Mouse (Mus musculus): ENCODE measurements around the gene Hs2st1.

- TF ChIP-seq CTCF (IDR thresholded peaks at IDR 0.05; ENCODE audit: low read depth), result no peak
- no peak for TF ChIP-seq EP300 (IDR thresholded peaks at IDR 0.05; ENCODE audit: low read depth)
Measured at GRCm38 (mm10) chr3:144545832-144546231, 24.1 kb downstream of the Hs2st1 start.
